Mouse (Mus musculus) heart, embryonic 14.5 days (tissue): ENCODE measurements around the gene Rprd1b. TPM values are rescaled to one million over a fixed set of nuclear protein-coding genes. Genes with fewer than 3 reads are reported as not detected.

Source experiments
- ATAC-seq: fragments of 200-750 bp; cut with Nextera tagmentation; 2 replicates; pipeline ENCODE4 v1.8.0; 2017; ENCODE audit warnings: low read depth, moderate TSS enrichment; ENCODE audit not compliant: insufficient number of reproducible peaks, insufficient read depth, low FRiP score
- H3K27ac ChIP-seq, 2 experiments: fragments of 200-500 bp in 1 of 2; fragments of 300-500 bp in 1 of 2; sonication (generic) in 1 of 2; replicated peaks in 1 of 2; 2 replicates each; pipeline ENCODE4 v1.5.1; 2012 to 2014; ENCODE audit warnings: low read depth in 2 of 2, low read length in 2 of 2, control low read depth in 1 of 2, mild to moderate bottlenecking in 1 of 2, mixed read lengths in 1 of 2; ENCODE audit not compliant: control insufficient read depth in 1 of 2, insufficient read depth in 1 of 2
- H3K27me3 ChIP-seq: fragments of 300-500 bp; sonication (generic); 2 replicates; pipeline ENCODE4 v1.6.1; 2014; ENCODE audit warnings: mild to moderate bottlenecking, low read length, control low read depth; ENCODE audit not compliant: control insufficient read depth, insufficient read depth
- H3K36me3 ChIP-seq: fragments of 300-500 bp; sonication (generic); 2 replicates; pipeline ENCODE4 v1.6.1; 2014; ENCODE audit warnings: mild to moderate bottlenecking, control low read depth, low read length, mixed read lengths; ENCODE audit not compliant: control insufficient read depth, insufficient read depth
- H3K4me1 ChIP-seq, 2 experiments: fragments of 200-500 bp in 1 of 2; fragments of 300-500 bp in 1 of 2; sonication (generic) in 1 of 2; 2 replicates each; pipeline ENCODE4 v1.6.1; 2012 to 2014; ENCODE audit warnings: low read length in 2 of 2, control low read depth in 1 of 2, mixed read lengths in 1 of 2; ENCODE audit not compliant: control insufficient read depth in 2 of 2, insufficient read depth in 2 of 2
- H3K4me2 ChIP-seq: fragments of 300-500 bp; sonication (generic); 2 replicates; pipeline ENCODE4 v1.6.1; 2014; ENCODE audit warnings: mild to moderate bottlenecking, low read length
- H3K4me3 ChIP-seq, 2 experiments: fragments of 200-500 bp in 1 of 2; fragments of 300-500 bp in 1 of 2; sonication (generic) in 1 of 2; 2 replicates each; pipeline ENCODE4 v1.5.1; 2012 to 2014; ENCODE audit warnings: low read length in 2 of 2, mild to moderate bottlenecking in 2 of 2, control low read depth in 1 of 2, low read depth in 1 of 2, moderate library complexity in 1 of 2; ENCODE audit not compliant: control insufficient read depth in 1 of 2, insufficient read depth in 1 of 2
- H3K9ac ChIP-seq: fragments of 300-500 bp; sonication (generic); 2 replicates; pipeline ENCODE4 v1.6.1; 2014; ENCODE audit warnings: mild to moderate bottlenecking, low read length
- H3K9me3 ChIP-seq: fragments of 300-500 bp; sonication (generic); 2 replicates; pipeline ENCODE4 v1.6.1; 2016; ENCODE audit warnings: low read length, control low read depth; ENCODE audit not compliant: control insufficient read depth
- WGBS: fragments of 180-500 bp; shearing (Covaris S2); extraction: QIAGEN DNeasy Blood & Tissue Kit; methylation state at CpG from one replicate; pipeline ENCODE4 v1.1.7; 2014; 5-methylcytosine and 5-hydroxymethylcytosine counted together
- polyA plus RNA-seq: library from polyadenylated mRNA; unstranded; fragments of >200 nt; fragmentation: Nextera tagmentation; extraction: Ambion mirVana; gene quantifications from 2 replicates; pipeline ENCODE4 v1.2.1, GENCODE M21; 2014

The Rprd1b gene
- polyA plus RNA-seq, 1 experiment from 2014 or later, result 28.4 TPM

- Histone ChIP-seq H3K4me1 (peaks cover 8 to 24% of the 10 kb centered on the region in 2 experiments), H3K4me3 (no peak overlapping the region), H3K27me3 (no peaks in the 10 kb centered on the region), H3K9ac (no peak overlapping the region), H3K9me3 (peaks cover 6% of the 10 kb centered on the region; the same call in 1 of the 2 replicates), H3K4me2 (no peak overlapping the region), H3K27ac (no peak overlapping the region), H3K36me3 (no peaks in the 10 kb centered on the region)
- WGBS, result 78% methylated on average over 8 of the region's 8 CpGs
- ATAC-seq, result no peak
These were observed 126.3 kb downstream of the Rprd1b start for GRCm38 (mm10) chr2:158154641-158155040.

- H3K9me3 ChIP-seq, result peaks cover 6% of the 10 kb centered on the region; the same call in 1 of the 2 replicates
- no peak overlapping the region for H3K4me2 ChIP-seq
- no peak overlapping the region for H3K4me3 ChIP-seq
- H3K27me3 ChIP-seq, result no peaks in the 10 kb centered on the region
- no peak overlapping the region for H3K27ac ChIP-seq
- no peak for ATAC-seq
- H3K36me3 ChIP-seq, result no peaks in the 10 kb centered on the region
- H3K4me1 ChIP-seq, result peaks cover 10 to 29% of the 10 kb centered on the region in 2 experiments
- no peak overlapping the region for H3K9ac ChIP-seq
- 81% methylated on average over 7 of the region's 7 CpGs for WGBS
These were observed 126.8 kb downstream of the Rprd1b start for GRCm38 (mm10) chr2:158155101-158155500.

GRCm38 (mm10) chr2:158155615-158156014 lies 127.3 kb downstream of the Rprd1b start:
- H3K36me3 ChIP-seq, result no peaks in the 10 kb centered on the region
- no peak overlapping the region for H3K4me3 ChIP-seq
- peaks cover 15 to 34% of the 10 kb centered on the region in 2 experiments for H3K4me1 ChIP-seq
- H3K27ac ChIP-seq, result no peak overlapping the region
- H3K27me3 ChIP-seq, result no peaks in the 10 kb centered on the region
- no peak overlapping the region for H3K4me2 ChIP-seq
- no peak overlapping the region for H3K9ac ChIP-seq
- H3K9me3 ChIP-seq, result peaks cover 6% of the 10 kb centered on the region; the same call in 1 of the 2 replicates
- WGBS, result 74% methylated on average over 2 of the region's 2 CpGs
- no peak for ATAC-seq

- Histone ChIP-seq H3K9me3 (no peaks in the 10 kb centered on the region), H3K27me3 (no peaks in the 10 kb centered on the region), H3K9ac (no peak overlapping the region), H3K4me2 (no peak overlapping the region), H3K4me3 (no peak overlapping the region), H3K36me3 (no peaks in the 10 kb centered on the region), H3K4me1 (peaks cover 17 to 34% of the 10 kb centered on the region in 2 experiments), H3K27ac (no peak overlapping the region)
- no peak for ATAC-seq
- 86% methylated on average over 9 of the region's 9 CpGs for WGBS
These were observed 128.2 kb downstream of the Rprd1b start for GRCm38 (mm10) chr2:158156487-158156886.

- H3K4me3 ChIP-seq, result no peak overlapping the region
- no peaks in the 10 kb centered on the region for H3K9me3 ChIP-seq
- no peak overlapping the region for H3K27ac ChIP-seq
- H3K27me3 ChIP-seq, result no peaks in the 10 kb centered on the region
- ATAC-seq, result no peak
- 74% methylated on average over 8 of the region's 8 CpGs for WGBS
- peaks cover 17 to 35% of the 10 kb centered on the region in 2 experiments for H3K4me1 ChIP-seq
- no peak overlapping the region for H3K4me2 ChIP-seq
- no peaks in the 10 kb centered on the region for H3K36me3 ChIP-seq
- H3K9ac ChIP-seq, result no peak overlapping the region
These were observed 129.4 kb downstream of the Rprd1b start for GRCm38 (mm10) chr2:158157654-158158053.

- Histone ChIP-seq H3K36me3 (no peaks in the 10 kb centered on the region), H3K9me3 (no peaks in the 10 kb centered on the region), H3K27ac (peak overlapping the region; percentile 70 to 82), H3K4me3 (peak overlapping the region; percentile 22 to 23; a peak in 3 of 4 replicates), H3K4me1 (peaks cover 10 to 22% of the 10 kb centered on the region in 2 experiments), H3K27me3 (no peaks in the 10 kb centered on the region), H3K9ac (peak overlapping the region; percentile 70), H3K4me2 (peak overlapping the region; percentile 66)
- WGBS, result 10% methylated on average over 7 of the region's 7 CpGs
- peak; percentile 70 for ATAC-seq
These were observed 131.3 kb downstream of the Rprd1b start for GRCm38 (mm10) chr2:158159376-158160235.

- Histone ChIP-seq H3K9ac (no peak overlapping the region), H3K4me1 (peaks cover 11 to 24% of the 10 kb centered on the region in 2 experiments), H3K9me3 (no peaks in the 10 kb centered on the region), H3K27me3 (no peaks in the 10 kb centered on the region), H3K27ac (no peak overlapping the region), H3K4me2 (no peak overlapping the region), H3K4me3 (no peak overlapping the region), H3K36me3 (no peaks in the 10 kb centered on the region)
- WGBS, result 81% methylated on average over 6 of the region's 6 CpGs
- no peak for ATAC-seq
These were observed 133.5 kb downstream of the Rprd1b start for GRCm38 (mm10) chr2:158161761-158162160.
